Mouse (Mus musculus) midbrain, embryonic 11.5 days (tissue): ENCODE results near the gene Exoc2. TPM values are rescaled to one million over a fixed set of nuclear protein-coding genes. Genes with fewer than 3 reads are reported as not detected.

ENCODE experiments used
- ATAC-seq: fragments of 200-750 bp; cut with Nextera tagmentation; 2 replicates; pipeline ENCODE4 v1.8.0; 2017; ENCODE audit warnings: moderate TSS enrichment, moderate library complexity; ENCODE audit not compliant: low FRiP score
- DNase-seq: peaks from one replicate; pipeline ENCODE4 v3.0.0; 2015; ENCODE audit warnings: low spot score; ENCODE audit errors: missing footprints
- H3K27ac ChIP-seq: fragments of 300-500 bp; sonication (generic); 2 replicates; pipeline ENCODE4 v1.5.1; 2014; ENCODE audit warnings: low read depth, low read length
- H3K27me3 ChIP-seq: fragments of 300-500 bp; sonication (generic); 2 replicates; pipeline ENCODE4 v1.6.1; 2014; ENCODE audit warnings: mild to moderate bottlenecking, low read length, moderate library complexity, mixed read lengths; ENCODE audit not compliant: control insufficient read depth, insufficient read depth
- H3K36me3 ChIP-seq: fragments of 300-500 bp; sonication (generic); 2 replicates; pipeline ENCODE4 v1.6.1; 2014; ENCODE audit warnings: mild to moderate bottlenecking, low read length, moderate library complexity, mixed read lengths; ENCODE audit not compliant: control insufficient read depth, insufficient read depth
- H3K4me1 ChIP-seq: fragments of 300-500 bp; sonication (generic); 2 replicates; pipeline ENCODE4 v1.6.1; 2014; ENCODE audit warnings: low read length; ENCODE audit not compliant: control insufficient read depth, insufficient read depth
- H3K4me2 ChIP-seq: fragments of 300-500 bp; sonication (generic); 2 replicates; pipeline ENCODE4 v1.6.1; 2014; ENCODE audit warnings: mild to moderate bottlenecking, moderate library complexity
- H3K4me3 ChIP-seq: fragments of 300-500 bp; sonication (generic); 2 replicates; pipeline ENCODE4 v1.5.1; 2014; ENCODE audit warnings: low read depth, low read length
- H3K9ac ChIP-seq: fragments of 300-500 bp; sonication (generic); 2 replicates; pipeline ENCODE4 v1.6.1; 2014; ENCODE audit warnings: low read length
- H3K9me3 ChIP-seq: fragments of 300-500 bp; sonication (generic); 2 replicates; pipeline ENCODE4 v1.6.1; 2016; ENCODE audit warnings: low read length; ENCODE audit not compliant: control insufficient read depth
- WGBS: fragments of 180-500 bp; shearing (Covaris S2); extraction: QIAGEN DNeasy Blood & Tissue Kit; methylation state at CpG from one replicate; pipeline ENCODE4 v1.1.7; 2014; 5-methylcytosine and 5-hydroxymethylcytosine counted together
- polyA plus RNA-seq: library from polyadenylated mRNA; unstranded; fragments of >200 nt; fragmentation: Nextera tagmentation; extraction: Ambion mirVana; gene quantifications from 2 replicates; pipeline ENCODE4 v1.2.1, GENCODE M21; 2014

Gene Exoc2
- polyA plus RNA-seq, 1 experiment from 2014 or later, result 41.3 TPM

GRCm38 (mm10) chr13:30776021-30776420 lies 197.9 kb downstream of the Exoc2 start:
- Histone ChIP-seq H3K4me1 (no peaks in the 10 kb centered on the region), H3K9ac (no peak overlapping the region), H3K9me3 (no peaks in the 10 kb centered on the region), H3K27ac (no peak overlapping the region), H3K36me3 (no peaks in the 10 kb centered on the region), H3K4me2 (no peak overlapping the region), H3K4me3 (no peak overlapping the region), H3K27me3 (no peaks in the 10 kb centered on the region)
- DNase-seq, result no peak
- ATAC-seq, result no peak
- WGBS, result 82% methylated on average over 2 of the region's 2 CpGs

- Histone ChIP-seq H3K36me3 (no peaks in the 10 kb centered on the region), H3K4me3 (no peak overlapping the region), H3K9me3 (no peaks in the 10 kb centered on the region), H3K9ac (no peak overlapping the region), H3K27me3 (no peaks in the 10 kb centered on the region), H3K4me2 (no peak overlapping the region), H3K27ac (no peak overlapping the region), H3K4me1 (no peaks in the 10 kb centered on the region)
- 88% methylated on average over 6 of the region's 6 CpGs for WGBS
- ATAC-seq (no peak), DNase-seq (no peak)
Measured at GRCm38 (mm10) chr13:30767477-30768127, 206.3 kb downstream of the Exoc2 start.

GRCm38 (mm10) chr13:30766636-30767476 lies 207.0 kb downstream of the Exoc2 start:
- no peaks in the 10 kb centered on the region for H3K9me3 ChIP-seq
- H3K27ac ChIP-seq, result no peak overlapping the region
- no peak overlapping the region for H3K4me2 ChIP-seq
- WGBS, result 91% methylated on average over 5 of the region's 5 CpGs
- DNase-seq (no peak), ATAC-seq (no peak)
- H3K27me3 ChIP-seq, result no peaks in the 10 kb centered on the region
- no peak overlapping the region for H3K4me3 ChIP-seq
- no peaks in the 10 kb centered on the region for H3K36me3 ChIP-seq
- H3K4me1 ChIP-seq, result no peaks in the 10 kb centered on the region
- H3K9ac ChIP-seq, result no peak overlapping the region

- WGBS, result 84% methylated on average over 5 of the region's 5 CpGs
- no peak for DNase-seq
- Histone ChIP-seq H3K4me2 (no peak overlapping the region), H3K4me1 (no peaks in the 10 kb centered on the region), H3K27me3 (no peaks in the 10 kb centered on the region), H3K9me3 (no peaks in the 10 kb centered on the region), H3K4me3 (no peak overlapping the region), H3K36me3 (no peaks in the 10 kb centered on the region), H3K9ac (no peak overlapping the region), H3K27ac (no peak overlapping the region)
- ATAC-seq, result no peak
Measured at GRCm38 (mm10) chr13:30765906-30766305, 208.0 kb downstream of the Exoc2 start.

GRCm38 (mm10) chr13:30764014-30764740 lies 209.7 kb downstream of the Exoc2 start:
- no peak overlapping the region for H3K27ac ChIP-seq
- ATAC-seq, result no peak
- no peak overlapping the region for H3K9ac ChIP-seq
- H3K9me3 ChIP-seq, result no peaks in the 10 kb centered on the region
- H3K4me1 ChIP-seq, result no peaks in the 10 kb centered on the region
- 82% methylated on average over 8 of the region's 8 CpGs for WGBS
- no peak for DNase-seq
- no peaks in the 10 kb centered on the region for H3K27me3 ChIP-seq
- no peak overlapping the region for H3K4me3 ChIP-seq
- H3K4me2 ChIP-seq, result no peak overlapping the region
- H3K36me3 ChIP-seq, result no peaks in the 10 kb centered on the region

Other genes starting within 250 kb of the Exoc2 start
- gene Irf4, start 224.9 kb downstream of the Exoc2 start, polyA plus RNA-seq, result 0.03 and 0.04 TPM in 2 replicates
- 0.14 TPM in 1 of 2 replicates, not detected in the other for gene Hus1b, start 26.3 kb downstream of the Exoc2 start, polyA plus RNA-seq
- gene Gm5447, start 111 bp upstream of the Exoc2 start, polyA plus RNA-seq, result not detected in 2 replicates